Mouse (Mus musculus) yolk sac, embryonic 10.5 days (tissue): ENCODE measurements around the gene Cnot2.
"Not testable (repeated sequence)": the region's sequence is repeated elsewhere in the genome, so short reads cannot be mapped to it uniquely, and the experiment has no call there.

Experiments
- DNase-seq: peaks from one replicate; pipeline ENCODE4 v3.0.0-alpha.2; 2017; ENCODE audit warnings: low spot score

Gene Cnot2

GRCm38 (mm10) chr10:116581369-116581718, at the start of gene Cnot2:
TSS of gene Cnot2 (minus strand) at chr10:116581511.
- DNase-seq: peak; percentile 95

- no peak for DNase-seq
Observed at GRCm38 (mm10) chr10:116628926-116629325, 47.6 kb upstream of the Cnot2 start.

GRCm38 (mm10) chr10:116626009-116626408, 44.7 kb upstream of the Cnot2 start:
- DNase-seq: no peak

DNA sequence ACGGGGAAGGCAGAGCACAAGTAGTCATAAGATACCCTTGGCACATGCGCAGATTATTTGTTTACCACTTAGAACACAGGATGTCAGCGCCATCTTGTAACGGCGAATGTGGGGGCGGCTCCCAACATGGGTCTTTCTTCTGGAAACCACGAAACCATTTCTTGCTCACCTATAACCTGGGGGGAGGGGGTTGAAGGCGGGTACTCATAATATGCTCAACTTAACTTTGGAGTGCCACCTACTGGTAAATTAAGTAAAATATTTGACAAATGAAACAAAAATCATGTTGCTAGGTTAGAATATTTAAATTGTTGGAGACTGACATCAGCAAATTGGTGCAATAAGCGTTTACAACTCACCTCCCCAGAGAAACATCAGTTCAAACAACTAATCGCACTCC, 31.9 kb upstream of the Cnot2 start:
- not testable (repeated sequence) for DNase-seq

DNA sequence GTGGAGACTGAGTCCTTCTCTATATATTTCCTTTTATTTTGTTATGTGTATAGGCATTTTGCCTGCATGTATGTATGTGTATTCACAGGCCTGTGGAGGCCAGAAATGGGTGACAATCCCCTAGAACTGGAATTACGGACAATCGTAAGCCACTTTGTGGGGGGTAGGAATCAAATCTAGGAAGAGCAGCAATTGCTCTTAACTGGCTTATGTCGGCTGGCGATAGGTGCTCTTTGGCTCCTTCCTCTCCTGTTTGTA, 23.5 kb upstream of the Cnot2 start:
- DNase-seq: no peak

- no peak for DNase-seq
Observed at GRCm38 (mm10) chr10:116604081-116604904, 23.0 kb upstream of the Cnot2 start.

GRCm38 (mm10) chr10:116599056-116599850, 17.9 kb upstream of the Cnot2 start:
- no peak for DNase-seq

- DNase-seq: no peak
Observed at GRCm38 (mm10) chr10:116582738-116583137, 1.4 kb upstream of the Cnot2 start.

GRCm38 (mm10) chr10:116581719-116582481, 589 bp upstream of the Cnot2 start:
- peak; percentile 84 for DNase-seq

DNA sequence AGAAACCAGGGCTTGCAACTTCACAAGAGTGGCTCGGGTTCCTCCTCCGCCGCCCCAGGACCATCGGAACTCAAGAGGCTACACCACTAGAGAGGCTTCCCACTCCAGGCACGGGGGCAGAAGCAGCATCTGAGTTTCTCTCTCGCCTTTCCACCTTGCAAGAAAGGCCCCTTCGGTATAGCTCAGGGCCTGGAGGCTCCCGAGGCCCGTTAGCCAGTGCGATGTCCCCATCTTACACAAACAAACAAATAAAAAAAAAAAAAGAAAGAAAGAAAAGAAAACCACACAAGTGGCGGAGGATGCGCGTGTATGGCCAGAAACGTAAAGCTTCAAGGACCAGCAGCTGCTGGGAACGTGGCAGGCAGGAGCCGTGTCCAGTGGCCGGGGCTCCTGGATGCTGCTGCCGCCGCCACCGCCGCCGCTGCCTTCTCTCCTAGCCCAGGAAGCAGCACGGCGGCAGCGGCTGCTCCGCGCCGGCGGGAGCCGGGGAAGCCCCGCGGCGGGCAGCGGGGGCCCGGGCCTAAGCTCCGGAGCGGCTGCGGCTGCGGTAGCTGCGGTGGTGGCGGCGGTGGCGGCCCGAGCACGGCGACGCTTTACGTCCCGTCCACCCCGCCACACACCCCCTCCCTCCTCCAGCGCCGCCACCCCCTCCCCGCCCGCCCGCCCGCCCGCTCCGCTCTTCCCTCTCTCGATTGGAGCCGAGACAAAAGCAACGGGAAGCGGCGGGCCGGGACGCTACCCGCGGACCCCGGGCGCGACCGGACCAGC, 536 bp downstream of the Cnot2 start:
- DNase-seq: peak; percentile 40

GRCm38 (mm10) chr10:116579478-116579877, 1.8 kb downstream of the Cnot2 start:
- DNase-seq: no peak

GRCm38 (mm10) chr10:116578375-116578774, 2.9 kb downstream of the Cnot2 start:
- DNase-seq: no peak

DNA sequence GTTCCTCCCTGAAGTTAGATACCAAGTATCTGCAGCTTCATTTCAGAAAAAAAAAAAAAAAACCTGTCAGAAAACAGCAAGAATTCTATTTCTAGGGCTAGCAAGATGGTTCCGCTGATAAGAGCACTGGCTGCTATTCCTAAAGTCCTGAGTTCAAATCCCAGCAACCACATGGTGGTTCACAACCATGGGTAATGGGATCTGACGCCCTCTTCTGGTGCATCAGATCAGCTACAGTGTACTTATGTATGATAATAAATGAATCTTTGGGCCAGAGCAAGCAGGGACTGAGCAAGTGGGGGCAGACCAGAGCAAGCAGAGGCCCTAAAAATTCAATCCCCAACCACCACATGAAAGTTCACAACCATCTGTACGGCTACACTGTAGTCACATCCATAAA, 4.1 kb downstream of the Cnot2 start:
- no peak for DNase-seq

GRCm38 (mm10) chr10:116576071-116576470, 5.2 kb downstream of the Cnot2 start:
- DNase-seq: not testable (repeated sequence)

- DNase-seq: no peak
Observed at GRCm38 (mm10) chr10:116570526-116570925, 10.8 kb downstream of the Cnot2 start.

DNA sequence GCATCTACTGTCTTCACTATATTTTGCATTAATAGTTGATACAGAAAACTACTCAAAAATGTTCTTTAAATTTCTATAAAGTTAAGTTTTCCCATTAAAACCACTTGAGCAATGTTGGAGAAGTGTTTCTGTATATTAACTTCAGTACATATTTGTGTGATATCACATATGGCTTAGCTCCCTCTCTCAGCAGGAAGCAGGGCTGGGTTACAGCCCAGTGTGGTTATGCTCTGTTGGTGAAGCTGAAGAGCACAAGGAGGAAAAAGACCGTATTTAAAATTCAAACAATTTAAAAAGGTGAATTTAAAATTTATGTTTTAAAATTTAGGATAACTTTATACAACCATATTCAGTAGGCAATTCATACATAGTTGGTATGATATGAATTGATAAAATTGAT, 12.8 kb downstream of the Cnot2 start:
- no peak for DNase-seq

GRCm38 (mm10) chr10:116567491-116568405, 13.6 kb downstream of the Cnot2 start:
- DNase-seq: no peak

- DNase-seq: not testable (repeated sequence)
Observed at GRCm38 (mm10) chr10:116566492-116566891, 14.8 kb downstream of the Cnot2 start.

DNA sequence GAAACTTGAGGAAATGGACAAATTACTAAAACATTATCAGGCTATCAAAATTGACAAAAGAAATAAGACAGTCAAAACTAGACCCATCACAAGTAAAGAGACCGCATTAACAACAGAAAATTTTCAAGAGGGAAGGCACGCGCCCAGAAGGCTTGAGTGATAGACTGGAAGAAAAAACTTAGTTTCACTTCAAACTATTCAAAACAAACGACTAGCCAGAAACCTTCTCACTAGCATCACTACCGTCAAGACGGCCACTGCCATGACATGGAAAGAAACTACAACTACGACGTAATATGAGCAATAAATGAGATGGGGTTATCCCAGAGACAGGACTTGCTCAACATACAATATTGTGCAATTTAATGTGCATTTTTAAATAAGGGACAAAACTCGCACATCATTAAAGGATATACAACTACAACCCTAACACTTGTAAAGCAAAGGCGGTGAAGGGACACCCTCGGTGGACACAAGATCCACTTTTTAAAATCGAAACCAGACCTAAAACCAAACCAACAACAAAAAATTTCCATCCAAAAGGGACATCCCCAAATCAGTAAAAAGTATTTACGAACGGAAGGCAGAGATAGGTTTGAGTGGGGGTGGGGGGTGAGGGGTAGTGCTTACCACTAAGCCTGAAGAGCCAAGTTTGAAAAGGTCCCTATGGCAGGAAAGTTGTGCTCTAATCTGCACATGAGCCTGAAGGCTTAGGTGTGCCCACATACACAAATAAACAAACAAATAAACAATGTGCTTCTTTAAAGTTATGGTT, 16.3 kb downstream of the Cnot2 start:
- DNase-seq: no peak
